Mouse (Mus musculus) right cerebral cortex, postnatal 25 days (tissue): ENCODE results near the gene Ly6g5b.

ENCODE experiments used
- DNase-seq: peaks from one replicate; pipeline ENCODE4 v3.0.0; 2022

Gene Ly6g5b

GRCm38 (mm10) chr17:35077285-35077684, 37.9 kb downstream of the Ly6g5b start:
- no peak for DNase-seq

GRCm38 (mm10) chr17:35076507-35077176, 38.6 kb downstream of the Ly6g5b start, which contains the start of gene Ly6g6e:
Ly6g6e (plus strand) TSS chr17:35076902.
- DNase-seq: no peak

- DNase-seq: no peak
Measured at GRCm38 (mm10) chr17:35074097-35074496, 41.1 kb downstream of the Ly6g5b start.

- no peak for DNase-seq
Measured at GRCm38 (mm10) chr17:35071454-35071853, 43.8 kb downstream of the Ly6g5b start.

GRCm38 (mm10) chr17:35070556-35071229, 44.5 kb downstream of the Ly6g5b start:
- DNase-seq: no peak

- DNase-seq: peak; percentile 30
Measured at GRCm38 (mm10) chr17:35068213-35068914, 46.9 kb downstream of the Ly6g5b start.

- DNase-seq: no peak
Measured at GRCm38 (mm10) chr17:35066084-35066483, 49.1 kb downstream of the Ly6g5b start, which contains the start of gene Mpig6b. Mpig6b (minus strand) TSS chr17:35066184.

- no peak for DNase-seq
Measured at GRCm38 (mm10) chr17:35064951-35065947, 50.0 kb downstream of the Ly6g5b start, which contains the start of gene Ly6g6c. Ly6g6c (plus strand) TSS chr17:35065388.

- DNase-seq: no peak
Measured at GRCm38 (mm10) chr17:35064378-35064877, 50.8 kb downstream of the Ly6g5b start.
